Mouse (Mus musculus): ENCODE results near the gene Syf2. TPM values are rescaled to one million over a fixed set of nuclear protein-coding genes. Genes with fewer than 3 reads are reported as not detected.

The Syf2 gene
- polyA plus RNA-seq, 1 experiment from 2014 or later = 82.6 TPM

GRCm38 (mm10) chr4:134939900-134940299, 9.2 kb downstream of the Syf2 start:
- H3K9me3 ChIP-seq (ENCODE audit: low read length) = no peaks in the 10 kb centered on the region
- peaks cover 23% of the 10 kb centered on the region for H3K36me3 ChIP-seq (ENCODE audit: insufficient read depth, low read length)
- ATAC-seq (ENCODE audit: low FRiP score, low TSS enrichment) = 0 out of 2 replicates have a peak, but pooled peaks have one; percentile 63
- peak overlapping the region; percentile 18 for H3K4me3 ChIP-seq (ENCODE audit: low read length)
- peaks cover 6% of the 10 kb centered on the region; the same call in 1 of the 2 replicates for H3K4me1 ChIP-seq (ENCODE audit: insufficient read depth, low read length)
- H3K9ac ChIP-seq (replicated peaks; ENCODE audit: low read length) = no peak overlapping the region
- no peak overlapping the region for H3K27ac ChIP-seq (ENCODE audit: low read length)
- WGBS = 29% methylated on average over 9 of the region's 9 CpGs
- H3K27me3 ChIP-seq (ENCODE audit: insufficient read depth, low read length) = peaks cover 26% of the 10 kb centered on the region
- H3K4me2 ChIP-seq (replicated peaks; ENCODE audit: low read depth, low read length) = peak overlapping the region; percentile 46

- Histone ChIP-seq H3K27ac (ENCODE audit: low read length) (no peak overlapping the region), H3K27me3 (ENCODE audit: insufficient read depth, low read length) (peaks cover 26% of the 10 kb centered on the region), H3K9ac (replicated peaks; ENCODE audit: low read length) (no peak overlapping the region), H3K4me2 (replicated peaks; ENCODE audit: low read depth, low read length) (no peak overlapping the region), H3K4me3 (ENCODE audit: low read length) (no peak overlapping the region), H3K36me3 (ENCODE audit: insufficient read depth, low read length) (no peaks in the 10 kb centered on the region), H3K9me3 (ENCODE audit: low read length) (no peaks in the 10 kb centered on the region), H3K4me1 (ENCODE audit: insufficient read depth, low read length) (peaks cover 11% of the 10 kb centered on the region; the same call in 1 of the 2 replicates)
- WGBS = 48% methylated on average over 27 of the region's 27 CpGs
- ATAC-seq (ENCODE audit: low FRiP score, low TSS enrichment) = no peak
These were observed 13.2 kb downstream of the Syf2 start for GRCm38 (mm10) chr4:134943758-134944538.

GRCm38 (mm10) chr4:134946024-134946744, 15.5 kb downstream of the Syf2 start:
- Histone ChIP-seq H3K27me3 (ENCODE audit: insufficient read depth, low read length) (peaks cover 22% of the 10 kb centered on the region), H3K36me3 (ENCODE audit: insufficient read depth, low read length) (no peaks in the 10 kb centered on the region), H3K9me3 (ENCODE audit: low read length) (no peaks in the 10 kb centered on the region), H3K9ac (replicated peaks; ENCODE audit: low read length) (0 out of 2 replicates have a peak overlapping the region, but pooled peaks have one; percentile 44), H3K4me3 (ENCODE audit: low read length) (0 out of 2 replicates have a peak overlapping the region, but pooled peaks have one; percentile 22), H3K4me2 (replicated peaks; ENCODE audit: low read depth, low read length) (peak overlapping the region; percentile 52), H3K27ac (ENCODE audit: low read length) (no peak overlapping the region), H3K4me1 (ENCODE audit: insufficient read depth, low read length) (peaks cover 12% of the 10 kb centered on the region)
- ATAC-seq (ENCODE audit: low FRiP score, low TSS enrichment) = no peak
- 9% methylated on average over 17 of the region's 17 CpGs for WGBS

GRCm38 (mm10) chr4:134950518-134951091, 19.9 kb downstream of the Syf2 start:
- no peaks in the 10 kb centered on the region for H3K36me3 ChIP-seq (ENCODE audit: insufficient read depth, low read length)
- H3K9ac ChIP-seq (replicated peaks; ENCODE audit: low read length) = no peak overlapping the region
- H3K27me3 ChIP-seq (ENCODE audit: insufficient read depth, low read length) = no peaks in the 10 kb centered on the region
- H3K4me2 ChIP-seq (replicated peaks; ENCODE audit: low read depth, low read length) = no peak overlapping the region
- no peak overlapping the region for H3K4me3 ChIP-seq (ENCODE audit: low read length)
- 21% methylated on average over 11 of the region's 11 CpGs for WGBS
- H3K4me1 ChIP-seq (ENCODE audit: insufficient read depth, low read length) = peaks cover 17% of the 10 kb centered on the region
- ATAC-seq (ENCODE audit: low FRiP score, low TSS enrichment) = peak; percentile 75; the same call in 1 of the 2 replicates
- H3K9me3 ChIP-seq (ENCODE audit: low read length) = no peaks in the 10 kb centered on the region
- no peak overlapping the region for H3K27ac ChIP-seq (ENCODE audit: low read length)

- H3K4me2 ChIP-seq (replicated peaks; ENCODE audit: low read depth, low read length) = peak overlapping the region; percentile 25; the same call in 1 of the 2 replicates
- H3K27ac ChIP-seq (ENCODE audit: low read length) = no peak overlapping the region
- no peaks in the 10 kb centered on the region for H3K9me3 ChIP-seq (ENCODE audit: low read length)
- peaks cover 11% of the 10 kb centered on the region for H3K4me1 ChIP-seq (ENCODE audit: insufficient read depth, low read length)
- WGBS = 4% methylated on average over 15 of the region's 15 CpGs
- H3K36me3 ChIP-seq (ENCODE audit: insufficient read depth, low read length) = no peaks in the 10 kb centered on the region
- no peak; the same call in 1 of the 2 replicates for ATAC-seq (ENCODE audit: low FRiP score, low TSS enrichment)
- H3K9ac ChIP-seq (replicated peaks; ENCODE audit: low read length) = peak overlapping the region; percentile 42
- no peaks in the 10 kb centered on the region for H3K27me3 ChIP-seq (ENCODE audit: insufficient read depth, low read length)
- peak overlapping the region; percentile 11; the same call in 1 of the 2 replicates for H3K4me3 ChIP-seq (ENCODE audit: low read length)
These were observed 23.8 kb downstream of the Syf2 start for GRCm38 (mm10) chr4:134954461-134954860.

GRCm38 (mm10) chr4:134955196-134955595, 24.5 kb downstream of the Syf2 start:
- no peaks in the 10 kb centered on the region for H3K9me3 ChIP-seq (ENCODE audit: low read length)
- no peak overlapping the region for H3K4me3 ChIP-seq (ENCODE audit: low read length)
- H3K9ac ChIP-seq (replicated peaks; ENCODE audit: low read length) = no peak overlapping the region
- no peaks in the 10 kb centered on the region for H3K27me3 ChIP-seq (ENCODE audit: insufficient read depth, low read length)
- H3K36me3 ChIP-seq (ENCODE audit: insufficient read depth, low read length) = no peaks in the 10 kb centered on the region
- no peak overlapping the region for H3K4me2 ChIP-seq (replicated peaks; ENCODE audit: low read depth, low read length)
- WGBS = 98% methylated on average over 2 of the region's 2 CpGs
- no peak overlapping the region for H3K27ac ChIP-seq (ENCODE audit: low read length)
- peaks cover 11% of the 10 kb centered on the region for H3K4me1 ChIP-seq (ENCODE audit: insufficient read depth, low read length)
- ATAC-seq (ENCODE audit: low FRiP score, low TSS enrichment) = no peak

GRCm38 (mm10) chr4:134955845-134956244, 25.1 kb downstream of the Syf2 start:
- Histone ChIP-seq H3K4me2 (replicated peaks; ENCODE audit: low read depth, low read length) (no peak overlapping the region), H3K27me3 (ENCODE audit: insufficient read depth, low read length) (no peaks in the 10 kb centered on the region), H3K4me1 (ENCODE audit: insufficient read depth, low read length) (peaks cover 5% of the 10 kb centered on the region), H3K4me3 (ENCODE audit: low read length) (no peak overlapping the region), H3K36me3 (ENCODE audit: insufficient read depth, low read length) (no peaks in the 10 kb centered on the region), H3K27ac (ENCODE audit: low read length) (no peak overlapping the region), H3K9ac (replicated peaks; ENCODE audit: low read length) (no peak overlapping the region), H3K9me3 (ENCODE audit: low read length) (no peaks in the 10 kb centered on the region)
- WGBS = 55% methylated on average over 3 of the region's 3 CpGs
- ATAC-seq (ENCODE audit: low FRiP score, low TSS enrichment) = no peak

DNA sequence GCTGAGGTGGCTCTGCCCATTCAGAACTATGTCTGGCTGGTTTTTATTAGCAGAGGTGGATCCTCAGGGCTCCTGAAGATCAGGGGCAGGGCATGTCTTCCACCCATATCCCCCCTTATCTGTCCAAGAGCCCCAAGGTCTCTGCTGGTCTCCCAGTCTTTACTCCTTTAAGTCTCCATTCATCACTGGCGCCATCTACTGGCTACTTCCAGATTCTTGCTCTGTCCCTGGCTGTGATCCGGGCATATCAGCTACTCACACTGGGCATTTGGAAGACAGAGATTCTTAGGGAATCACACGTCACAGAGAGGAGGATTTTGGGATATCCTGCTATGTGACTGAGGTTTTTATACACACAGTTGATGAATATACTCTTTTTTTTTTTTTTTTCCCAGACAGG, 25.6 kb downstream of the Syf2 start:
- no peaks in the 10 kb centered on the region for H3K36me3 ChIP-seq (ENCODE audit: insufficient read depth, low read length)
- H3K4me1 ChIP-seq (ENCODE audit: insufficient read depth, low read length) = peaks cover 4% of the 10 kb centered on the region; the same call in 1 of the 2 replicates
- ATAC-seq (ENCODE audit: low FRiP score, low TSS enrichment) = peak; percentile 31; the same call in 1 of the 2 replicates
- no peak overlapping the region for H3K9ac ChIP-seq (replicated peaks; ENCODE audit: low read length)
- no peak overlapping the region for H3K4me2 ChIP-seq (replicated peaks; ENCODE audit: low read depth, low read length)
- H3K27ac ChIP-seq (ENCODE audit: low read length) = no peak overlapping the region
- no peaks in the 10 kb centered on the region for H3K27me3 ChIP-seq (ENCODE audit: insufficient read depth, low read length)
- H3K4me3 ChIP-seq (ENCODE audit: low read length) = no peak overlapping the region
- no peaks in the 10 kb centered on the region for H3K9me3 ChIP-seq (ENCODE audit: low read length)
- 25% methylated on average over 3 of the region's 3 CpGs for WGBS

DNA sequence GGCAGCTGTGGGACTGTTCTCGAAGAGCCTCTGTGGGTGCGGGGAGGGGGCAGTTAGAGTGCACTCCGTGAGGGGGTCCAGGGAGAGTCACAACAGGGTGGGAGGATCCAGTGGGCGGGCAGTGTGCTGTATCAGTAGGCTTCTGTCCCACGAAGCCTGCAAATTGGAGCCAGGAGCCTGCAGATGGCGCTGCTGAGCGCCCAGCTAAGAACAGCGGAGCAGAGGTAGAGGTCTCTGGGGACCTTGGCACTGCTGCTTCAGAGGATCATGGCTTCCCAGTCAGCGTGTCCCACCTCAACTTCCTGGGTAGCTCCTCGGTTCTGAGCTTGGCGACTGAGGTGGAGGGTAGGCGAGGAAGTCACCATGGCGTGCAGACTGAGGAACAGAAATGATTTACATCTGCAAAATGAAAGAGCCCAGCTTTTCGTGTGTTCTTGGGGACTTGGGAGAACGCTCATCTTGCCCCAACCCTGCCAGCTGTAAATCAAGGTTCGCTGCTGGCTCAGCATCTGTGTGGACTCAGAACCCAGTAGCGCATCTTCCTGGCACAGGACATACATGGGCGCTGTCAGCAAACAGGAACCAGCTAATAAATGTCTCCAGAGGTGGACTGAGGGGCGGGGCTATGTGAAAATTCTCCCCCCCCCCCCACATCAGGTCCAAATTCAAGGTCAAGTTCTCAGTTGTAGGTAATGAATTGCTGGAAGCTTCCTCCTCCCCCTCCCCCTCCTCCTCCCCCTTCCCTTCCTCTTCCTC, 32.5 kb downstream of the Syf2 start:
- peak; percentile 80 for ATAC-seq (ENCODE audit: low FRiP score, low TSS enrichment)
- H3K27me3 ChIP-seq (ENCODE audit: insufficient read depth, low read length) = no peaks in the 10 kb centered on the region
- 21% methylated on average over 19 of the region's 19 CpGs for WGBS

More for the DNA sequence above, 32.5 kb downstream of the Syf2 start:
- Histone ChIP-seq H3K27ac (ENCODE audit: low read length) (no peak overlapping the region), H3K4me1 (ENCODE audit: insufficient read depth, low read length) (peaks cover 8% of the 10 kb centered on the region), H3K4me2 (replicated peaks; ENCODE audit: low read depth, low read length) (peak overlapping the region; percentile 43), H3K36me3 (ENCODE audit: insufficient read depth, low read length) (no peaks in the 10 kb centered on the region), H3K4me3 (ENCODE audit: low read length) (peak overlapping the region; percentile 28), H3K9ac (replicated peaks; ENCODE audit: low read length) (0 out of 2 replicates have a peak overlapping the region, but pooled peaks have one; percentile 17), H3K9me3 (ENCODE audit: low read length) (no peaks in the 10 kb centered on the region)
